Mouse (Mus musculus) c-Kit-positive CD71-positive TER-119-negative erythroid progenitor cells, embryonic 14.5 days (primary cell): ENCODE results near the gene Cep97.

ENCODE experiments used
- DNase-seq: peaks from one replicate; pipeline ENCODE4 v3.0.0-alpha.2; 2013; ENCODE audit warnings: low read depth

Cep97 gene

GRCm38 (mm10) chr16:55947266-55947665 lies 12.6 kb upstream of the Cep97 start:
- DNase-seq = no peak

DNA sequence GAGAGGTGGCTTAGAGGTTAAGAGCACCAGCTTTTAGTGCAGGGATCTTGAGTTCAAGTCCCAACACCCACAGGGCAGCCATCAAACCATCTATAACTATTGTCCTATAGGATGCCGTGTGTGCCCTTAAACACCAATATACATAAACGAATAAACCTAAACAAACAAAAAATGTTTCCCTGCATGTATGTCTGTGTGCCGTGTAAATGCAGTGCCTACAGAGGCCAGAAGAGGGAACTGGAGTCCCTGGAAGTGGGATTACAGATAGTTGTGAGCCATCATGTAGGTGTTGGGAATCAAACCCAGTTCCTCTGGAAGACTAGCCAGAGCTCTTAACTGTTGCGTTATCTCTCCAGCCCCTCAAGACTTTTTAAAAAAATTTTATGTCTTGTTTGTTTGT lies 6.1 kb upstream of the Cep97 start:
- no peak for DNase-seq

- no peak for DNase-seq
Measured at GRCm38 (mm10) chr16:55939703-55940102, 5.0 kb upstream of the Cep97 start.

- DNase-seq = no peak
Measured at GRCm38 (mm10) chr16:55938761-55939160, 4.1 kb upstream of the Cep97 start.

DNA sequence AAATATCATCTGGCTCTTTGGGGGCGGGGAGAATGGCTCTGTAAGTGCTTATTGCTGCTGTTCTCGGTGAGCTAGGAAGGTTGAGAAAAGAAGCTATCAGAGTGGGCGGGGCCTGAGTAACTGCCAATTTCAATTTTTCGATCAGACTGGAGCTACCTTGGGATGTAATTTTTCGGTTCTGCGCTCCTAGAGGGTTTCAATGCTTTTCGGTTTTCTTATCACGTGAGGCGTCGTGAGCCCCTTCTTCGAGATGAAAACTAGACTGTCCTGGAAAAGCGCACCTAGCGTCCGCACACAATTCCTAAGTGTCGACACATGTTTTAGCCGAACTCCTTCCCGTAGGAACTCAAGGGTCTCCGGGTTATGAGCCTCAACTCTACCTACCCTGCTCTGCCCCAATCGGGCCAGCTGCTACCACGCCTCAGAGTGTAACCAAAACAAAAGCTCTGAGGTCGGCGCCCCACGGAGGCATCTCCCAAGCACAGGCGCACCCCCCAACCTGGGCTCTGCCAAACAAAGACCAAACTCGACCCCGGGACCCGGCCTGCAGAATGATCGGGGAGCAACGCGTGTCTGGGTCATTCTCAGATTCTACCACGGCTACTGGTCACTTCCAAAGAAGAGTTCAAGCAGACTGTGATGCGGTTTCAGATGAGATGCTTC lies 843 bp downstream of the Cep97 start:
- DNase-seq = peak; percentile 49

DNA sequence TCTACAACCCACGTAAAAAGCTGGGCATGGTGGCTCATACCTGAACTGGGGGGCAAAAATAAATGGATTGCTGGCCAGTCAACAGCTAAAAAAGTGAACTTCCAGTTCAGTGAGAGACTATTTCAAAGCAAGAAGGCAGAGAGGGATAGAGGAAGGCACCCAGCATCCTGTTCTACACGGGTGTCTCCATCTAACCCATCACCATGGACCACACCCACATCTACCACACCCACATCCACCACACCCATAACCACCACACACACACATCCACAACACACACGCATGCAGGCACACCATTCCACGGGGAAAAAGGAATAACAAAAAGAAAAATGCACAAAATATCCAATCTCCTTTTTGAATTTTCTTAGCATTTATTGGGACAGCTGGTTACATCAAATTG lies 10.6 kb downstream of the Cep97 start:
- no peak for DNase-seq

GRCm38 (mm10) chr16:55922079-55922478 lies 12.6 kb downstream of the Cep97 start:
- no peak for DNase-seq

GRCm38 (mm10) chr16:55914716-55915115 lies 19.9 kb downstream of the Cep97 start:
- DNase-seq = no peak

DNA sequence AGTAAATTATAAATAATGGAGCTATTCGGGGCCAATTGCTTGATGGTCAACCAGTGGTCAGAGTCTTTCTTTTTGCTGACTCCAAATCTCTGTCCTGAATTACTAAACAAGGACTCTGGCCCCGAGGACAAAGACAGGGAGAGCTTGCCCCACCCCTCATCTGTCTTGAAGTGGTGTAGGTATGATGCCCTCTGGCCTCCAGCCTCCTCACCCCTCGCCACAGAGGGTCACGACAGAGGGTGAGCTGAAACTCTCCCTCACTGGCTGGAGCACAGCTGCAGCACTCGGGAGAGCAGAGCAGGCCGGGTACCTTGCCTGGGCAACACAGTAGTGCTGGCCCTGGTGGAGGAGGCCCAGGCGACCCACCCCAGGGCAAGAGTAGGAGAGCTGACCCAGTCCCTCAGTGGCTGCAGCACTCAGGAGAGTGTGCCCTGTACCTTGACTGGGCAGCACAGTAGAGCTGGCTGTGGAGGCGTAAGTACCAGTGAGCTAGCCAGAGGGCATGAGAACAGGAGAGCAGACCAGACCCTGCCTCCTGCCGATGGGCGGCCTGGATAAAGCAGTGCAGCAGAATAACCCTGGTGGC lies 24.4 kb downstream of the Cep97 start:
- no peak for DNase-seq

DNA sequence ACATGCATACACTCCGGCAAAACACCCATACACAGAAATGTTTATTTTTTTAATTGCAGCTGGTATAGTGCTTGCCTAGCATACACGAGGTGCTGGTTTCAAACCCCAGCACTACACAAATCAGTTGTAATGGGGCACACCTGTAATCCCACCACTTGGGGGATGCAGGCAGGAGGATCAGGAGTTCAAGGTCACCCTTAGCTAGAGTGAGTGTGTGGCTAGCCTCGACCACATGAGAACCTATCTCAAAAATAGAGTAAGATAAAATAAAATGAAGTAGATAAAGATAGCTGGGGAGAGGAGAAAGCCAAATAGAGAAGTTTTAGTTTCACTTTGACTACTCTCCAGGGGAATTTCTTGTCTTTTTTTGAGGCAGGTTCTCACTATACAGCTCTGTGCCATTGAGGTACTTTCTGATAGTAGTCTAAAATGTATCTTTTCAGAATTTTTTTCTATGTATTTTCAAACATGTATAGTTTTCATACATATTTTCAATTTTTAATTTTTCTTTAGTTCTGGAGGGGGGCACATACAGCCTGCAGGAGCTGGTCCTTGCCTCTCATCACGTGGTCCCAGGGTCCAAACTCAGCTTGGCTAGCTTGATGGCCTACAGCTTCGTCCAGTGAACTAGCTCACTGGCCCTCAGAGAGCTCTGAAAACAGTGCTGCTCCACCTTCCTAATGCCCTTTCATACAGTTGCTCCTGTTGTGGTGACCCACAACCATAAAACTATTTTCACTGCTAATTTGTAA lies 27.6 kb downstream of the Cep97 start:
- DNase-seq = no peak

DNA sequence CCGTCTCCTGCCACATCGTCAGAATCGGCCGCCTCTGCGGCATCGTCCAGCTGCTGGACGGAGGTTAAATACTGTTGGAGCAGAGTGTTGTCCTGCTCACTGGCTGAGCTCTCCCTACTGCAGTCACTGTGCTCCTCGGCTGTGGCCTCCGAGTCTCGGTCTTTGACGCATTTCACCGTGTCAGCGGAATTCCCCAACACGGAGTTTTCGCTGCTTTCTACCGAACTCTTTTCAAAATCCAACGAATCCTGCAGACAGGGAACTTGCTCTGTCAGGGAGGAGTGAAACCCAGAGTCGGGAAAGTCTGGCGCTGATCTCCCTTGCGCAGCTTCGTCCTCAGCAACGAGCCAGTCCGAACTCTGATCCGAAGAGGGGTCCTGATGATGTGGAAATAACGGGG lies 29.3 kb downstream of the Cep97 start:
- no peak for DNase-seq

DNA sequence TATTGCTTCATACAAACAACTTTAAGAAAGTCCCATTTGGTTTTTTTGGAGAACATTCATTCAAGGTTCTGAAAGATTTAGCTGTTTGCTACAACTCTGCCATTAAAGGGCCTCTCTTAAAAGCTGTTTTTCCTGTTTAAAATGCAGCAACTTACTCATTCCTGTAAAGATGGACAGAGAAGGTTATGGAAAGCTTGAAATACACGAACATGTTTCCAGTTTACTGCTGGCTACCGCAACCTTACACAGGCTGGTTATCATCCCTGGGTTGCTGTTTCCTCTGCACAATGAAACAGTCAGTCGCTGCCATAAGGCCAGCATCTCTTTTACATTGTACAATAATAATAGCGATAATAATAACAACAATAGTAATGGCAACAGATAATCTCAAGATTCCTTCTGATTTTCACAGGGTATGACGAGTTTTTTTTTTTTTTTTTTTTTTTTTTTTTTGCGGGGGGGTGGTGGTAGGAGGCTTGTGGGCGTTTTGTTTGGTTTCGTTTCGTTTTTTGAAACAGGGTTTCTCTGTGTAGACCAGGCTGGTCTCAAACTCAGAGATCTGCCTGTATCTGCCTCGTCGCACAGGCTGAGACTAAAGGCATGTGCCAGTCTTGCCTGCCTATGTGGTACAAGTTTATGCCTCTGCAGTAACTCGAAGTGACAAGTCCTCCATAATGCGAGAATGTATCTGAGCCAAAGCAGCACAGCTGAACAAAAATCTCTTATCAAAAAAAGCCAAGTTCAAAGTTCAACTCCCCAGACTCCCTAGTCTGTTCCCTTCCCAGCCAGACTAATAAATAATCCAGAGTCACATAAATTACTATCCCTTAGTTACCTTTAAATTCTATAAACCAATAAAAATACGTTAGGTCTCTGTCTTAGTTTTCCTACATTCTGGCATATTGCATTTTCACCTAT lies 32.6 kb downstream of the Cep97 start:
- no peak for DNase-seq

DNA sequence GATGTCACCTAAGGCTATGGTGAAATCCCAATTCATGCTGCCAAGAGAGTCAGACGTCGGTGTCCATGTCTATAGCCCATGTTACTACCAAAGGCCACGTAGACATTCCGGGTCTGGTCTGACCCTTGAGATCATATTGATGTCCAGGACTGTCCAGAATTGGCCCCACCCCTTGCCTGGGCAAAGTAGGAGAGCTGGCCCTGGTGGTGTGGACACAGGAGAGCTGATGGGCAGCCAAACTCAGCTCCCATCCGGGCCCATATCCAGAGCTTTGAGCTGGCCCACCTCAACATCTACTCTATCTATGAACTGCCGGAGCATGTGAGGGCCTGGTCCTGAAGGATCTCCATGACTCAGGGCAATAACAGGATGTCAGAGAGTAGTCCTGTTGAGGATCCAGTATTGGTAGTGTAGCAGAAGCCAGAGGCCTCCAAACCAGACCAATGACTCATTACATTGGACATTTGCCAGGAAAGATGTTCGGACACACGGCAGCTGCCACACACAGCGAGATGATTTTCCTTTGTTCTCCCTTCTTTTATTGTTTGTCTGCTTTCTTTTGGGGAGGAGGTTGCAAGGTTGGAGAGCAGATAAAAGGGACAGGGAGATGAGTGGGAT lies 36.2 kb downstream of the Cep97 start:
- no peak for DNase-seq

- no peak for DNase-seq
Measured at GRCm38 (mm10) chr16:55895651-55896095, 39.0 kb downstream of the Cep97 start.

DNA sequence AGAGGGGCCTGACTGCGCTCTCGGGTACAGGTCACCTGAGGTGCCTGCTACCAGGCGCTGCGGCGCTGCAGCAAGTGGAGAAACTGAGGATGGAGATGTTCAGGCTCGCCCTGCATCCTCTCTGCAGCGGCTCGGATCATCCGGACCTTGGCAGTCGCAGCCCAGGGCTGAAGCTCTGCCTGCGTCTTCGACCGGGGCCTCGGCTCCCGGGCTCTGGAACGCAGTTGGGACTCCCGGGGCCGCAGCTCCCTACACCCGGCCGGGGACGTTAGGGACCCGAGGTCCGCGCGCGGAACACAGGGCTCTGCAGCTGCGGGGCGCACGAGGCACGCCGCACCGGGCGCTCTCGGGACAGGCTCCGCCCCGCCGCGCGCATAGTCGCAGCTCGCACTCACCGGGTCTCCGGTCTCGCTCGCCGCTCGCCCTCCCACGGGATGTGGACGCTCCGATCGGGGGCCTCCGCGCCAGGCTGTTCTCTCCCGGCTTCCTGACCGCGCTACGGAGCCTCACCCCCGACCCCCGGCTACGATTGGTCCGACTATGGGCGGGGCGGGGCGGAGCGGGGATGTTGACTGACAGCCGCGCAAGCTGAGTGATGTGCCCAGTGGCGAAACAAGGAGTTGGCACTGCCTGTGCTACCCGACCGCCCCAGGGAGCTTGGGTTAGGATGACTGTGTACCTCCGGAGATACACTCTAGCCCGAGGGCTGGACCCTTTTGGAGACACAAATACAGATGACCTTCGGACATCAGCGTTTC lies 39.6 kb downstream of the Cep97 start, which contains the start of gene Nxpe3:
TSS of gene Nxpe3 (minus strand) at position 393 of the 758 bp plus-strand sequence.
- DNase-seq = peak; percentile 72

GRCm38 (mm10) chr16:55894536-55894892 lies 40.1 kb downstream of the Cep97 start:
- peak; percentile 40 for DNase-seq

GRCm38 (mm10) chr16:55893410-55894107 lies 41.1 kb downstream of the Cep97 start:
- DNase-seq = peak; percentile 31

DNA sequence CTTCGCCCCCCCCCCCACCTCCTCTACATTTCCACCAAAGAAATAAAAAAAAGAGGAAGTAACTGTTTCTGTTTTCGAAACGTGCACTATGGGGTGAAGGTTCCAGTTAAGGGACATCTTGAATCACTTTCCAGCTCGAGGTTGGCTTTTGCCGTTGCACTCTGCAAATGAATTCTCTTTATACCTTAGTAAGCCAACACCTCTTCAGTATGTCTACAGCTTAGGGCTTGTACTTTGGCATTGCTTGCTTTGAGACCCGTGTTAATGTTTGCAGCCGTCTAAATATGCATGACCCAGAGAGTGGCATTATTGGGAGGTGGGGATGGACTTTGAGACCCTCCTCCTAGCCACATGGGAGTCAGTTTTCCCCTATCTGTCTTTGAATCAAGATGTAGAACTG lies 42.2 kb downstream of the Cep97 start:
- no peak for DNase-seq

GRCm38 (mm10) chr16:55891346-55891745 lies 43.3 kb downstream of the Cep97 start:
- no peak for DNase-seq
